Comparison of ENCODE assay signal across 26 mouse cellular contexts in the genomic region with DNA sequence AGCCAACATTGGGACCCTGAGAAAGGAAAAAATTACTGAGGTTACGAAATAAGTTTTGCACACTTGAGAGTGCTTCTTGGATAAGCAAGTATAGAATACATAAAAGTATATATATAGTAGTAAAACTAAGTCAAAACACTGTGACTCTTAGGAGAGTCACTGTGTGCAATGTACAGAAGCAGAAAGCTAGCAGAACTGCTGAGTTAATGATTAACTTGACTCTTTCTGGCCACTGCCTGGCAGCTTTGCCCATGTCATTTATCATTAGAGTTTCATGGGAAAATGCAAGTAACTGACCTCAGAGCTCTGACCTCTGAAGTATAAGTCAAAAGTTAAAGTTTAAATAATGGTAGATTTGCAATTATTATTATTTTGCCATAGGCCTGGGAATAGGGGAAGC. TPM values are rescaled to one million over a fixed set of nuclear protein-coding genes. Genes with fewer than 3 reads are reported as not detected.
A peak's percentile ranks its signal among the peaks of the same experiment; 100 is the strongest.
DNase-seq lines count a peak whose midpoint lies in the region; ATAC-seq and TF ChIP-seq lines count a peak whose summit lies in the region.
"Had no signal": no experiment of that assay in that cellular context is flagged by ENCODE, and none has a peak within 500 bp of the region (broad histone marks: within the 10 kb centered on the region; RNA-seq: fewer than 3 reads in every experiment).

No protein-coding gene starts in this region.

- peak; percentile 86 for ATAC-seq in intestine, embryonic 16.5 days
- peak; percentile 70; the same call in 1 of the 2 replicates for ATAC-seq in kidney, embryonic 15.5 days (replicated peaks; ENCODE audit: low FRiP score)
- ATAC-seq: forebrain, embryonic 14.5 days; hindbrain, postnatal 0 days; midbrain, embryonic 13.5 days had no signal

- DNase-seq in liver, adult 2 months (ENCODE audit: extremely low read depth, low read depth, low spot score) = peak; percentile 90
- DNase-seq in liver = no peak
- peak; percentile 18 to 74 for DNase-seq in kidney, postnatal 36 days
- DNase-seq in cerebellum, adult 9-10 months = no peak
- no peak for DNase-seq in gastrocnemius, adult 18-20 months (ENCODE audit: low spot score)
- DNase-seq in left cerebral cortex, postnatal 10 days (ENCODE audit: extremely low spot score in 1 of 2, low spot score in 2 of 2) = no peak
- DNase-seq: adrenal gland, postnatal 10 days; cerebellum, adult 18-20 months; cerebellum, postnatal 36 days; embryo, embryonic 11 days; right cerebral cortex, postnatal 25 days; spleen, adult 18-20 months; thymus, postnatal 36 days had no signal

- no peak for TF ChIP-seq CTCF in liver, adult 2 months (IDR thresholded peaks at IDR 0.05; ENCODE audit: low read depth, low read length)

- no peaks in the 10 kb centered on the region for H3K36me3 ChIP-seq in liver, adult 2 months (ENCODE audit: control insufficient read depth, insufficient read depth, low read length)
- H3K36me3 ChIP-seq in intestine, embryonic 16.5 days (ENCODE audit: control insufficient read depth, insufficient read depth, low read length) = no peaks in the 10 kb centered on the region
- H3K36me3 ChIP-seq in kidney, embryonic 15.5 days = peaks cover 4% of the 10 kb centered on the region; the same call in 1 of the 2 replicates
- H3K36me3 ChIP-seq: embryonic facial prominence, embryonic 13.5 days; heart, embryonic 10.5 days; hindbrain, embryonic 10.5 days had no signal

- no peaks in the 10 kb centered on the region for H3K4me1 ChIP-seq in liver, adult 2 months (ENCODE audit: control insufficient read depth, insufficient read depth, low read length)
- no peaks in the 10 kb centered on the region for H3K4me1 ChIP-seq in intestine, embryonic 16.5 days (ENCODE audit: control insufficient read depth, insufficient read depth, low read length)
- H3K4me1 ChIP-seq in kidney, embryonic 15.5 days = peaks cover 10% of the 10 kb centered on the region; the same call in 1 of the 2 replicates
- H3K4me1 ChIP-seq: embryonic facial prominence, embryonic 13.5 days; heart, embryonic 10.5 days; hindbrain, embryonic 10.5 days; liver, embryonic 15.5 days; midbrain, embryonic 13.5 days; neural tube, embryonic 12.5 days had no signal

- intact Hi-C loops in left cerebral cortex, postnatal 10 days (cut with DNase I) = no loop called here

- TF ChIP-seq POLR2A in liver, adult 2 months (IDR thresholded peaks at IDR 0.05; ENCODE audit: extremely low read depth, insufficient read depth, low read length) = no peak

- no peaks in the 10 kb centered on the region for H3K9me3 ChIP-seq in intestine, embryonic 16.5 days (ENCODE audit: control insufficient read depth, low read length)
- no peaks in the 10 kb centered on the region for H3K9me3 ChIP-seq in kidney, embryonic 15.5 days (replicated peaks)
- H3K9me3 ChIP-seq: hindbrain, embryonic 10.5 days; liver, embryonic 15.5 days; neural tube, embryonic 12.5 days had no signal

- H3K4me2 ChIP-seq in intestine, embryonic 16.5 days (ENCODE audit: low read depth, low read length) = no peak overlapping the region
- no peak overlapping the region for H3K4me2 ChIP-seq in kidney, embryonic 15.5 days
- H3K4me2 ChIP-seq: embryonic facial prominence, embryonic 13.5 days; liver, embryonic 15.5 days; midbrain, embryonic 13.5 days; neural tube, embryonic 12.5 days had no signal

- 37% methylated on average over 1 of the region's 1 CpGs for WGBS in liver, adult 2 months
- 73% methylated on average over 1 of the region's 1 CpGs for WGBS in intestine, embryonic 16.5 days
- WGBS in kidney, embryonic 15.5 days = 84% methylated on average over 1 of the region's 1 CpGs

- no peaks in the 10 kb centered on the region for H3K27me3 ChIP-seq in liver, adult 2 months (ENCODE audit: control insufficient read depth, insufficient read depth, low read length)
- H3K27me3 ChIP-seq in intestine, embryonic 16.5 days (replicated peaks; ENCODE audit: control insufficient read depth, insufficient read depth, low read length) = no peaks in the 10 kb centered on the region
- no peaks in the 10 kb centered on the region for H3K27me3 ChIP-seq in kidney, embryonic 15.5 days
- H3K27me3 ChIP-seq: embryonic facial prominence, embryonic 13.5 days; liver, embryonic 15.5 days; megakaryocyte, embryonic 14.5 days; midbrain, embryonic 13.5 days; neural tube, embryonic 12.5 days had no signal

- H3K79me2 ChIP-seq in liver, adult 2 months (ENCODE audit: control insufficient read depth, insufficient read depth, low read length) = no peaks in the 10 kb centered on the region

- no peak overlapping the region for H3K27ac ChIP-seq in liver, adult 2 months (replicated peaks; ENCODE audit: insufficient read depth, low read depth, low read length)
- H3K27ac ChIP-seq in intestine, embryonic 16.5 days (ENCODE audit: low read length) = no peak overlapping the region
- peak overlapping the region; percentile 66 for H3K27ac ChIP-seq in kidney, embryonic 15.5 days
- H3K27ac ChIP-seq: embryonic facial prominence, embryonic 13.5 days; heart, embryonic 10.5 days; hindbrain, embryonic 10.5 days; hindbrain, postnatal 0 days; midbrain, embryonic 13.5 days; neural tube, embryonic 12.5 days had no signal

- no peak overlapping the region for H3K4me3 ChIP-seq in liver, adult 2 months (ENCODE audit: insufficient read depth, low read depth, low read length)
- H3K4me3 ChIP-seq in intestine, embryonic 16.5 days (ENCODE audit: low read length) = no peak overlapping the region
- H3K4me3 ChIP-seq in kidney, embryonic 15.5 days (replicated peaks) = no peak overlapping the region
- H3K4me3 ChIP-seq: embryonic facial prominence, embryonic 13.5 days; erythroblast, embryonic 14.5 days; heart, embryonic 10.5 days; hindbrain, embryonic 10.5 days; liver, embryonic 15.5 days; midbrain, embryonic 13.5 days; neural tube, embryonic 12.5 days had no signal

- no peak overlapping the region for H3K9ac ChIP-seq in liver, adult 2 months (ENCODE audit: low read depth, low read length)
- no peak overlapping the region for H3K9ac ChIP-seq in intestine, embryonic 16.5 days (ENCODE audit: low read depth, low read length)
- no peak overlapping the region for H3K9ac ChIP-seq in kidney, embryonic 15.5 days
- H3K9ac ChIP-seq: embryonic facial prominence, embryonic 13.5 days; liver, embryonic 15.5 days; midbrain, embryonic 13.5 days; neural tube, embryonic 12.5 days had no signal

RNA-seq across cellular contexts. Expression of gene Zfp959, which starts 11.8 kb away (rescaled TPM):
- 5.8 and 8.3 TPM in 2 replicates for total RNA-seq in liver, adult 2 months (2014; rRNA removed)
- polyA plus RNA-seq in liver, adult 2 months (2012; rRNA removed) = 0.77 and 1.2 TPM in 2 replicates
- polyA plus RNA-seq in intestine, embryonic 16.5 days (2015; fragmentation: Nextera tagmentation; extraction: Ambion mirVana) = 7.9 and 10.8 TPM in 2 replicates
- polyA plus RNA-seq in kidney, embryonic 15.5 days (2015; fragmentation: Nextera tagmentation; extraction: Ambion mirVana) = 16.0 and 16.8 TPM in 2 replicates
- total RNA-seq in gastrocnemius, adult 18-20 months (2021) = 1 to 10 TPM; 4.0 TPM
- 1 to 10 TPM; 7.0 to 8.5 TPM for total RNA-seq in left cerebral cortex, postnatal 10 days (2021)

RNA-seq across cellular contexts. Expression of gene Zfp119a, which starts 25.0 kb away (rescaled TPM):
- 4.7 and 5.2 TPM in 2 replicates for total RNA-seq in liver, adult 2 months (2014; rRNA removed)
- 0.24 and 0.35 TPM in 2 replicates for polyA plus RNA-seq in liver, adult 2 months (2012; rRNA removed)
- polyA plus RNA-seq in intestine, embryonic 16.5 days (2015; fragmentation: Nextera tagmentation; extraction: Ambion mirVana) = 5.1 and 5.7 TPM in 2 replicates
- 9.1 and 11.6 TPM in 2 replicates for polyA plus RNA-seq in kidney, embryonic 15.5 days (2015; fragmentation: Nextera tagmentation; extraction: Ambion mirVana)
- 1 to 10 TPM; 3.8 to 4.0 TPM for total RNA-seq in gastrocnemius, adult 18-20 months (2021)
- 1 to 10 TPM; 8.5 to 9.1 TPM for total RNA-seq in left cerebral cortex, postnatal 10 days (2021)
- polyA plus RNA-seq: erythroblast, embryonic 14.5 days had no signal

RNA-seq across cellular contexts. Expression of gene Zfp119b, which starts 45.6 kb away (rescaled TPM):
- 3.1 and 4.3 TPM in 2 replicates for total RNA-seq in liver, adult 2 months (2014; rRNA removed)
- 0.26 and 0.40 TPM in 2 replicates for polyA plus RNA-seq in liver, adult 2 months (2012; rRNA removed)
- polyA plus RNA-seq in intestine, embryonic 16.5 days (2015; fragmentation: Nextera tagmentation; extraction: Ambion mirVana) = 4.1 and 4.4 TPM in 2 replicates
- polyA plus RNA-seq in kidney, embryonic 15.5 days (2015; fragmentation: Nextera tagmentation; extraction: Ambion mirVana) = 5.5 and 5.7 TPM in 2 replicates
- total RNA-seq in gastrocnemius, adult 18-20 months (2021) = 1 to 10 TPM; 3.0 to 3.2 TPM
- total RNA-seq in left cerebral cortex, postnatal 10 days (2021) = 1 to 10 TPM; 3.2 to 5.3 TPM
- polyA plus RNA-seq: erythroblast, embryonic 14.5 days had no signal

RNA-seq across cellular contexts. Expression of gene Ebi3, which starts 48.8 kb away (rescaled TPM):
- total RNA-seq in liver, adult 2 months (2014; rRNA removed) = 0.18 and 1.3 TPM in 2 replicates
- polyA plus RNA-seq in liver, adult 2 months (2012; rRNA removed) = 0.61 and 2.3 TPM in 2 replicates
- 2.6 and 2.9 TPM in 2 replicates for polyA plus RNA-seq in intestine, embryonic 16.5 days (2015; fragmentation: Nextera tagmentation; extraction: Ambion mirVana)
- polyA plus RNA-seq in kidney, embryonic 15.5 days (2015; fragmentation: Nextera tagmentation; extraction: Ambion mirVana) = 1.8 and 2.4 TPM in 2 replicates
- under 1 TPM; 0.27 to 0.38 TPM for total RNA-seq in gastrocnemius, adult 18-20 months (2021)
- 1 to 10 TPM; 2.8 to 4.2 TPM for total RNA-seq in left cerebral cortex, postnatal 10 days (2021)
- total RNA-seq: gastrocnemius, adult 8-10 months had no signal

RNA-seq across cellular contexts. Expression of gene Yju2, which starts 55.2 kb away (rescaled TPM):
- total RNA-seq in liver, adult 2 months (2014; rRNA removed) = 3.6 and 4.1 TPM in 2 replicates
- polyA plus RNA-seq in liver, adult 2 months (2012; rRNA removed) = 3.4 and 4.1 TPM in 2 replicates
- polyA plus RNA-seq in intestine, embryonic 16.5 days (2015; fragmentation: Nextera tagmentation; extraction: Ambion mirVana) = 19.7 and 21.5 TPM in 2 replicates
- 27.4 and 27.5 TPM in 2 replicates for polyA plus RNA-seq in kidney, embryonic 15.5 days (2015; fragmentation: Nextera tagmentation; extraction: Ambion mirVana)
- total RNA-seq in gastrocnemius, adult 18-20 months (2021) = 1 to 10 TPM; 7.4 to 8.0 TPM
- total RNA-seq in left cerebral cortex, postnatal 10 days (2021) = 10 to 100 TPM; 12.7 to 16.5 TPM

Comparison
In these comparisons a context has a peak if more than half of its experiments do, and no peak if none do; other contexts are left out.
1. DNase-seq: peak in liver, adult 2 months (single experiment) and kidney, postnatal 36 days (2 of 2); none in liver (single experiment), cerebellum, adult 9-10 months (single experiment), gastrocnemius, adult 18-20 months (single experiment) and left cerebral cortex, postnatal 10 days (0 of 2).